Mouse (Mus musculus): ENCODE results near the gene Wdhd1. TPM values are rescaled to one million over a fixed set of nuclear protein-coding genes. Genes with fewer than 3 reads are reported as not detected.

Gene Wdhd1
- polyA plus RNA-seq, 1 experiment from 2014 or later = 65.4 TPM

DNA sequence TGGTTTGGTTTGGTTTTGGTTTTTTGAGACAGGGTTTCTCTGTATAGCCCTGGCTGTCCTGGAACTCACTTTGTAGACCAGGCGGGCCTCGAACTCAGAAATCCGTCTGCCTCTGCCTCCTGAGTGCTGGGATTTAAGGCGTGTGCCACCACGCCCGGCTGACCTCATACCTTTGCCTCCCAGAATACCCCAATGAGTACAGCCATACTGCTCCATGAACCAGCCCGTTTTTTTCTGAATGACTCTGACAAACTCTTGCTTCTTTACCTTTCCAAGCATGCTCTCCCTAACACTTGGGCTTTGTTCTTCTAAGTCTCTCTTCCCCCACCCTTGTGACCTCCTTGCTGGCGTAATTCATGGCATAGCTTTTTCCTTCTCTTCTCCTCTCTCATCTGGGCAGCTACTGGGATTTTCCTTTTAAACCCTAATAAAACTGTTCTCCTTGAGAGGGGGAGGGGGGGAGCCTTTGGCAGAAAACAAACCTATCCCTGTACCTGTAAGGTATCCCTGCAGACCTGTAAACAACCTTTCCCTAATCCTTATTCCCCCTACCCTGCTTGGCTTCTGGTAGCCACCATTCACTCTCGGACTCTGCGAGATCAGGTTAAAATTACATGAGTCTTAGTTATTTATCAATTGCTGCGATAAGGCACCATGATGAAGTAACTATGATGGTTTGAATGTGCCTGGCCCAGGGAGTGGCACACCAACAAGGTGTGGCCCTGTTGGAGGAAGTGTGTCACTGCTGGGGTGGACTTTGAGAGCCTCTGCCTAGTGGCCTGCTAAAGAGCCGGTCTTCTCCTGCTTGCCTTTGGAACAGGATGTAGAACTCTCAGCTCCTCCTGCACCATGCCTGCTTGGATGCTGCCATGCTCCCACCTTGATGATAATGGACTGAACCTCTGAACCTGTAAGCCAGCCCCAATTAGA, 67.8 kb downstream of the Wdhd1 start:
- Histone ChIP-seq H3K36me3 (no peaks in the 10 kb centered on the region), H3K27me3 (ENCODE audit: low read depth, poor library complexity, severe bottlenecking) (no peaks in the 10 kb centered on the region), H3K4me1 (no peaks in the 10 kb centered on the region), H3K9me3 (replicated peaks) (no peaks in the 10 kb centered on the region), H3K4me3 (no peak overlapping the region), H3K27ac (no peak overlapping the region)
- WGBS = 92% methylated on average over 12 of the region's 12 CpGs
- no peak for DNase-seq (ENCODE audit: low spot score)

DNA sequence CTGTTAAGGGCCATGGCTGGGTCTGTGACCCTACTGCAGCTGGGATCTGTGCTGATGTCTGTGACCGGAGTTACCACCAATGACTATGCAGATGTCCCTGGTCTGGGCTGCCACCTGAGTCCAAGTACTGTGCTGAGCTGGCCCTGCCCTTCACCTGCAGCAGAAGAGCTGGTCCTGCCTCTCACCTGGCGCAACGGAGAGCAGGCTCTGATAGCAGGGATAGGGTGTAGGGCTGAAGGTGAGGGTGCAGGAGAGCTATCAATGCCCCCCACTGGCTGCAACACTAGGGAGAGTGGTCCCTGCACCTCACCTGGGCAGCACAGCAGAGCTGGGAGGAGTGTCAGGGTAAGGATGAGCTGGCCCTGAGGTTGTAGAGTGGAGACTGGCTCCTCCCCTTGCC, 70.1 kb downstream of the Wdhd1 start:
- 85% methylated on average over 3 of the region's 3 CpGs for WGBS

DNA sequence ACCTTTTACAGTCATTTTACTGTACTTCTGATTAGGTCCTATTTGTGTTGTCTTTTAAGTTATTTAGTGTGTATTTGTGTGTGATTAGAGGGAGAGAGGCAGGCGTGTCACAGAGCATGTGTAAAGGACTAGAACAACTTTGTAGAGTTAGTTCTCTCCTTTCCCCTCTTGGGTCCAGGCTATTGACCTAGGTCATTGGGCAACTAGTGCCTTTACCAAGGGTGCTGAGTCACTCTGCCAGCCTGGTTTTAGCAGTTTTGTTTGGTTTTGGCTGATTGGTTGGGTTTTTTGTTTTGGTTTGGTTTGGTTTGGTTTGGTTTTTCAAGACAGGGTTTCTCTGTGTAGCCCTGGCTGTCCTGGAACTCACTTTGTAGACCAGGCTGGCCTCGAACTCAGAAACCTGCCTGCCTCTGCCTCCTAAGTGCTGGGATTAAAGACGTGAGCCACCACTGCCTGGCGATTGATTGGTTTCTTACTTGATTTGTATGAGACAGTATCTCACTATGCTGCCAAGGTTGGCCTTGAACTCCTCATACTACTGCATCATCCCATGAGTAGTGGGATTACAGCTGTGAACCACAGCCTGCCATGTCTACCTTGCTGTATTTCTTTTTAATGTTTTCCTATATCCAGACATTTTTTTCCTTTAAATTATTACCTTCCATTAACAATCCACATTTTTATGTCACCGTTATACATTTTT, 71.2 kb downstream of the Wdhd1 start:
- 89% methylated on average over 5 of the region's 5 CpGs for WGBS
- Histone ChIP-seq H3K9me3 (replicated peaks) (no peaks in the 10 kb centered on the region), H3K36me3 (no peaks in the 10 kb centered on the region), H3K27me3 (ENCODE audit: low read depth, poor library complexity, severe bottlenecking) (no peaks in the 10 kb centered on the region), H3K4me1 (no peaks in the 10 kb centered on the region), H3K4me3 (no peak overlapping the region), H3K27ac (no peak overlapping the region)
- no peak for DNase-seq (ENCODE audit: low spot score)

More for the DNA sequence above, 70.1 kb downstream of the Wdhd1 start:
- H3K36me3 ChIP-seq = no peaks in the 10 kb centered on the region
- H3K9me3 ChIP-seq (replicated peaks) = no peaks in the 10 kb centered on the region
- H3K4me3 ChIP-seq = no peak overlapping the region
- H3K4me1 ChIP-seq = no peaks in the 10 kb centered on the region
- H3K27ac ChIP-seq = no peak overlapping the region
- no peaks in the 10 kb centered on the region for H3K27me3 ChIP-seq (ENCODE audit: low read depth, poor library complexity, severe bottlenecking)
- DNase-seq (ENCODE audit: low spot score) = no peak

DNA sequence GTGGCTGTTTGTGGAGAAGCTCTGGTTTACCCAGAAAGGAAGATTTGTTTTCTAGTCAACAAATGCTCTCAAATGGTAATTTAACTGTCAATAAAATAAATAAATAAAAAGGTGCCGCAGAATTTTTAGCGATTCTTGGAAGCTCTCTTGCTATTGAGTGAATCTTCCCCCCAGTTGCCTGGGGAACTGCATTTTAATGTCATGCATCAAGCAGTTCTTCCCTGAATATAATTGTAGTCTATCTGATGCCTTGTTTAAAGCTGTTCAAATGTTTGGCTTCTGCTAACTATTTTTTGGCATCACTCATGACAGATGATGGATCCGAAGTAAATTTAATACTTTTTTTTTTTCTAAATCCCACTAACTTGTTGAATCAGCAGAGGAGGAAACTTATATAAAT, 79.3 kb downstream of the Wdhd1 start:
- no peaks in the 10 kb centered on the region for H3K4me1 ChIP-seq
- 94% methylated on average over 3 of the region's 3 CpGs for WGBS
- no peak overlapping the region for H3K27ac ChIP-seq
- no peak overlapping the region for H3K4me3 ChIP-seq
- H3K27me3 ChIP-seq (ENCODE audit: low read depth, poor library complexity, severe bottlenecking) = no peaks in the 10 kb centered on the region
- no peak for DNase-seq (ENCODE audit: low spot score)
- no peaks in the 10 kb centered on the region for H3K36me3 ChIP-seq
- no peaks in the 10 kb centered on the region for H3K9me3 ChIP-seq (replicated peaks)

DNA sequence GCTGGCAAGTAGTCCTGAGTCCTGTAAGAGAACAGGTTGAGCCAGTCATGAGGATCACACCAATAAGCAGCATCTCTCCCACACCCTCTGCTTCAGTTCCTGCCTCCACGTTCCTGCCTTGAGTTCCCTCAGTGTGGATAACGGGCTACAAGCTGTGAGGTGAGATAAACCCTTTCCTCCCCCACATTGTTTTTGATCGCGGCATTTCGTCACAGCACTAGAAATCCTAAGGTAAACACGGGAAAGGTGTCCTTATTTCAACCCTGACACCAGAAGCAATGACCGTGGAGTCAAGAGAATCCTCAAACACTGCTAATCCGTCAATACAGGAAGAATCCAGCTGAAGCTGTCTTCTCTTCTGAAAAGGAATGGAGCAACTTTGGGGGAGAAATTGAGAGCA, 79.9 kb downstream of the Wdhd1 start:
- Histone ChIP-seq H3K36me3 (no peaks in the 10 kb centered on the region), H3K4me1 (no peaks in the 10 kb centered on the region), H3K9me3 (replicated peaks) (no peaks in the 10 kb centered on the region), H3K4me3 (no peak overlapping the region), H3K27me3 (ENCODE audit: low read depth, poor library complexity, severe bottlenecking) (no peaks in the 10 kb centered on the region), H3K27ac (no peak overlapping the region)
- WGBS = 81% methylated on average over 8 of the region's 8 CpGs
- DNase-seq (ENCODE audit: low spot score) = no peak

DNA sequence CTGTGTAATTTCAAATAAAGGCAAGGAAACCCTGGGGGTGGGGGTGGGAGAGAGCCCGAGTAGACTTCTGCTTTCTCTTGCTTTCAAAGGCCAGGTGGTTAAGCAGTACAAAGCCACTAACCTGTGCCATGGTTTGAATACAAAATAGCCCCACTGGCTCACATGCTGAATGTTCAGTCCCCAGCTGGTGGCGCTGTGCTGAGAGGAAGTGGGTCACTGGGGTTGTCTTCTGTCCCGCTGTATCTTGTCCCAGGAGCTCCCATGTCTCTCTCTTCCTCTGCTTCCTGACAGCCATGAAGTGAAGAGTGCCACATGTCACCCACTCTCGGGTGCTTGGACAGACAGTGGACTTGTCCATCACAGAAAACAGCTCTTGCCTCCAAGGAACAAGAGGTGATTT, 82.6 kb downstream of the Wdhd1 start:
- Histone ChIP-seq H3K27me3 (ENCODE audit: low read depth, poor library complexity, severe bottlenecking) (no peaks in the 10 kb centered on the region), H3K4me1 (no peaks in the 10 kb centered on the region), H3K9me3 (replicated peaks) (no peaks in the 10 kb centered on the region), H3K27ac (no peak overlapping the region), H3K36me3 (no peaks in the 10 kb centered on the region), H3K4me3 (no peak overlapping the region)
- no peak for DNase-seq (ENCODE audit: low spot score)
- WGBS = 37% methylated on average over 4 of the region's 4 CpGs

DNA sequence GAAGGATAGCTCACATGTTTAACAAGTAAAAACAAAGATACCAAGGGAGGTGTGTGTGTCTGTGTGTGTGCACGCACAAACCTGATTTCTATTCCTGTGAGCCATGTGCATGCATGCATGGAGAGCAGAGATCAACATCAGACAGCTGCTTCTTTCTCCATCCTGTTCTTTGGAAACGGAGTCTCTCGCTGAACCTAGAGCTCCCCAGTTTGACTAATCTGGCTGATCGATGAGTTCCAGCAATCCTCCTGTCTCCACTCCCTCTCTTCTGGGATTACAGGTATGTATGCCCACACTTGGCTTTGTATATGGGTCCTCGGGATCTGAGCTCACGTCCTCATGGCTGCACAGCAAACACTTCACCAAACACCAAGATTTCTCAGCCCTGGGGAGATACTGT, 83.2 kb downstream of the Wdhd1 start:
- H3K27me3 ChIP-seq (ENCODE audit: low read depth, poor library complexity, severe bottlenecking) = peaks cover 6% of the 10 kb centered on the region
- no peak overlapping the region for H3K4me3 ChIP-seq
- peaks cover 4% of the 10 kb centered on the region for H3K4me1 ChIP-seq
- WGBS = 86% methylated on average over 6 of the region's 6 CpGs
- no peak for DNase-seq (ENCODE audit: low spot score)
- H3K27ac ChIP-seq = no peak overlapping the region
- no peaks in the 10 kb centered on the region for H3K36me3 ChIP-seq
- H3K9me3 ChIP-seq (replicated peaks) = no peaks in the 10 kb centered on the region

DNA sequence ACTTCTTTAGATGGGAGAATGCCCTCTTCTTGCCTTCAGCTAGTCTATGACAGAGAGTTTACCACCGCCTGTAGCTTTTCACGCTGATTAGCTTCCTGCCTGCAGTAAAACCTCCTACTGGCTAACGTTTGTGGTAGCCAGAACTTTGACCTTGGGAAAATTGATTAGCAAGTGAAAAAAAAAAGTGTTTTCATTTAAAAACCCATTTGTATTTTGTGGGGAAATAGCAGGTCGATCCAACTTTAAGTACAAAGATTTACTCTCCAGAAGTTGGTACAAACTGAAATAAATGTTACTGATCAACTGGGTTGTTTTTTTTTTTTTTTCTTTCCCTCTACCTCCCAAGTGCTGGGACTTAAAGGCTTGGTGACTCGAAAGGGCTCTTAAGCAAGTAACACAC, 84.8 kb downstream of the Wdhd1 start:
- 42% methylated on average over 5 of the region's 5 CpGs for WGBS
- H3K27me3 ChIP-seq (ENCODE audit: low read depth, poor library complexity, severe bottlenecking) = peaks cover 21% of the 10 kb centered on the region
- H3K4me1 ChIP-seq = peaks cover 9% of the 10 kb centered on the region

More for the DNA sequence above, 84.8 kb downstream of the Wdhd1 start:
- no peak for DNase-seq (ENCODE audit: low spot score)
- Histone ChIP-seq H3K27ac (no peak overlapping the region), H3K4me3 (no peak overlapping the region), H3K36me3 (no peaks in the 10 kb centered on the region), H3K9me3 (replicated peaks) (no peaks in the 10 kb centered on the region)

Other genes with a start within 250 kb of the Wdhd1 start
- gene Gch1, start 87.4 kb downstream of the Wdhd1 start, polyA plus RNA-seq (2016; fragmentation: Nextera tagmentation; extraction: Ambion mirVana) = 0.72 and 0.88 TPM in 2 replicates
- 3.0 and 3.4 TPM in 2 replicates for gene Socs4, start 74 bp upstream of the Wdhd1 start, polyA plus RNA-seq (2016; fragmentation: Nextera tagmentation; extraction: Ambion mirVana)
- 136 and 141 TPM in 2 replicates for gene Mapk1ip1l, start 21.4 kb upstream of the Wdhd1 start, polyA plus RNA-seq (2016; fragmentation: Nextera tagmentation; extraction: Ambion mirVana)
- gene Lgals3, start 90.9 kb upstream of the Wdhd1 start, polyA plus RNA-seq (2016; fragmentation: Nextera tagmentation; extraction: Ambion mirVana) = 0.46 and 0.49 TPM in 2 replicates
- gene Dlgap5, start 141.6 kb upstream of the Wdhd1 start, polyA plus RNA-seq (2016; fragmentation: Nextera tagmentation; extraction: Ambion mirVana) = 80.6 and 83.3 TPM in 2 replicates
- gene Fbxo34, start 173.6 kb upstream of the Wdhd1 start, polyA plus RNA-seq (2016; fragmentation: Nextera tagmentation; extraction: Ambion mirVana) = 19.6 and 25.2 TPM in 2 replicates

All from limb, embryonic 10.5 days (tissue).